Mouse (Mus musculus) CD8-positive naive resting alpha-beta T cell, adult 57 days (primary cell): ENCODE results near the gene Olfr1138. TPM values are rescaled to one million over a fixed set of nuclear protein-coding genes. Genes with fewer than 3 reads are reported as not detected.

Experiments used
- total RNA-seq: library from RNA; stranded (reverse); gene quantifications from one replicate; pipeline ENCODE4 v1.2.4, GENCODE M21; 2023

The Olfr1138 gene
- not detected for total RNA-seq

DNA sequence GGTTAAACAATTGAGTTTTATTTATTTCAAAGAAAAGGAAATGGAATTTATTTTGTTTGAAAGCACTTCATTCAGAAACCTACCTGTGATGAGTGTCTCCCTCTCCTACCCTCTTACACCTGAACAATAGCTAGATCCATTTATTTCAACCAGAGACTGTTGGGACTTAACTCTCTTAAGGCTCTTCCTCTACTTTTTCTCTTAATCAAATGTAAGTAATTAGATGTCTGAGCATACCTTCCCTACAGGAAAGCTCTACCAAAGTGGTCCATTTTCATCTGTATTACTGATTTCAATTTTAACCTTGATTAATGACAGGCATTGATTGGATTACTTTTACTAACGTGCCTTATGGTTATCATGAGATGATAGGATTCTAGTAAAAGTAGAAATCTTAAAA, at the start of gene Olfr1138:
Gene Olfr1138 (minus strand): TSS at position 101 of the 400 bp plus-strand sequence.

GRCm38 (mm10) chr2:87779183-87779582, 39.4 kb upstream of the Olfr1138 start, which contains the start of gene Olfr152:
Gene Olfr152, plus strand, starts transcription at chr2:87779483.

GRCm38 (mm10) chr2:87753891-87754290, 14.1 kb upstream of the Olfr1138 start, which contains the start of gene Olfr1141:
Gene Olfr1141, minus strand, starts transcription at chr2:87753991.

GRCm38 (mm10) chr2:87743452-87743851, 3.7 kb upstream of the Olfr1138 start, which contains the start of gene Olfr1140:
Gene Olfr1140, plus strand, starts transcription at chr2:87743752.

GRCm38 (mm10) chr2:87713079-87713478, 26.7 kb downstream of the Olfr1138 start, which contains the start of gene Olfr1137:
Gene Olfr1137, minus strand, starts transcription at chr2:87713179.

GRCm38 (mm10) chr2:87693847-87694246, 45.9 kb downstream of the Olfr1138 start, which contains the start of gene Olfr1136:
Gene Olfr1136, minus strand, starts transcription at chr2:87693947.

Other genes with a start within 250 kb of the Olfr1138 start
- gene Pramel7, start 242.9 kb downstream of the Olfr1138 start, total RNA-seq = not detected
- gene Pramel6, start 233.4 kb downstream of the Olfr1138 start, total RNA-seq = not detected
- not detected for gene Olfr153, start 208.2 kb downstream of the Olfr1138 start, total RNA-seq
- not detected for gene Olfr1128, start 194.4 kb downstream of the Olfr1138 start, total RNA-seq
- not detected for gene Olfr1129, start 166.1 kb downstream of the Olfr1138 start, total RNA-seq
- gene Olfr1130, start 133.8 kb downstream of the Olfr1138 start, total RNA-seq = not detected
- gene Olfr1131, start 112.9 kb downstream of the Olfr1138 start, total RNA-seq = not detected
- not detected for gene Olfr1132, start 102.4 kb downstream of the Olfr1138 start, total RNA-seq
- not detected for gene Olfr1133, start 92.6 kb downstream of the Olfr1138 start, total RNA-seq
- gene Olfr1134, start 81.5 kb downstream of the Olfr1138 start, total RNA-seq = not detected
- gene Olfr1135, start 66.3 kb downstream of the Olfr1138 start, total RNA-seq = not detected
- gene Olfr1136, start 46.0 kb downstream of the Olfr1138 start, total RNA-seq = not detected
- gene Olfr1137, start 26.8 kb downstream of the Olfr1138 start, total RNA-seq = not detected
- gene Olfr1140, start 3.8 kb upstream of the Olfr1138 start, total RNA-seq = not detected
- not detected for gene Olfr1141, start 14.0 kb upstream of the Olfr1138 start, total RNA-seq
- not detected for gene Olfr152, start 39.5 kb upstream of the Olfr1138 start, total RNA-seq
- not detected for gene Olfr1143, start 60.6 kb upstream of the Olfr1138 start, total RNA-seq
- not detected for gene Olfr1145, start 69.8 kb upstream of the Olfr1138 start, total RNA-seq
- not detected for gene Olfr1148, start 90.6 kb upstream of the Olfr1138 start, total RNA-seq
- not detected for gene Olfr1150-ps1, start 104.0 kb upstream of the Olfr1138 start, total RNA-seq
- gene Olfr1151, start 115.9 kb upstream of the Olfr1138 start, total RNA-seq = not detected
- gene Olfr1152, start 126.5 kb upstream of the Olfr1138 start, total RNA-seq = not detected
- not detected for gene Olfr1153, start 155.0 kb upstream of the Olfr1138 start, total RNA-seq
- gene Olfr1154, start 165.2 kb upstream of the Olfr1138 start, total RNA-seq = not detected
- not detected for gene Olfr1155, start 205.2 kb upstream of the Olfr1138 start, total RNA-seq
- not detected for gene Olfr1156, start 213.1 kb upstream of the Olfr1138 start, total RNA-seq
- not detected for gene Olfr1157, start 228.3 kb upstream of the Olfr1138 start, total RNA-seq
- not detected for gene Olfr74, start 234.7 kb upstream of the Olfr1138 start, total RNA-seq